Mouse (Mus musculus) heart, postnatal 25 days (tissue): ENCODE measurements around the gene Man2a1. TPM values are rescaled to one million over a fixed set of nuclear protein-coding genes. Genes with fewer than 3 reads are reported as not detected.

Experiments
- DNase-seq: peaks from one replicate; pipeline ENCODE4 v3.0.0; 2022; ENCODE audit warnings: low spot score
- intact Hi-C: fragments of 180-260 bp; cut with DNase I; formaldehyde crosslinking; loops from one replicate; pipeline ENCODE4 v1.15.1; 2025
- total RNA-seq, 2 experiments: library from RNA; stranded (reverse); gene quantifications; 2 replicates each; pipeline ENCODE4 v1.2.3; 2021

Gene Man2a1
- total RNA-seq, 2 experiments from 2014 or later, result 18.3 to 20.4 TPM

GRCm38 (mm10) chr17:64681461-64681860 lies 80.9 kb downstream of the Man2a1 start:
- DNase-seq, result no peak
- intact Hi-C loops, result loop anchor here (5.0 kb wide), 1 partner anchor 36 kb away; no protein-coding TSS in a partner anchor

GRCm38 (mm10) chr17:64681927-64682326 lies 81.4 kb downstream of the Man2a1 start:
- DNase-seq, result no peak
- intact Hi-C loops, result loop anchor here (5.0 kb wide), 1 partner anchor 35 kb away; no protein-coding TSS in a partner anchor

GRCm38 (mm10) chr17:64684088-64684487 lies 83.6 kb downstream of the Man2a1 start:
- intact Hi-C loops, result loop anchor here (5.0 kb wide), 1 partner anchor 33 kb away; no protein-coding TSS in a partner anchor
- DNase-seq, result no peak

GRCm38 (mm10) chr17:64685216-64685903 lies 84.8 kb downstream of the Man2a1 start:
- intact Hi-C loops, result no loop called here
- DNase-seq, result peak; percentile 41

GRCm38 (mm10) chr17:64689614-64690013 lies 89.1 kb downstream of the Man2a1 start:
- DNase-seq, result no peak
- intact Hi-C loops, result no loop called here

- no peak for DNase-seq
- intact Hi-C loops, result no loop called here
These were observed 96.8 kb downstream of the Man2a1 start for GRCm38 (mm10) chr17:64697277-64697831.

GRCm38 (mm10) chr17:64698516-64698915 lies 98.0 kb downstream of the Man2a1 start:
- intact Hi-C loops, result no loop called here
- DNase-seq, result no peak

GRCm38 (mm10) chr17:64703649-64704230 lies 103.2 kb downstream of the Man2a1 start:
- no peak for DNase-seq
- intact Hi-C loops, result loop anchor here (10.0 kb wide), 1 partner anchor 171 kb away; no protein-coding TSS in a partner anchor

- DNase-seq, result no peak
- intact Hi-C loops, result loop anchor here (10.0 kb wide), 1 partner anchor 167 kb away; no protein-coding TSS in a partner anchor
These were observed 107.0 kb downstream of the Man2a1 start for GRCm38 (mm10) chr17:64707529-64707928.

GRCm38 (mm10) chr17:64716318-64716717 lies 115.8 kb downstream of the Man2a1 start:
- peak; percentile 72 for DNase-seq
- intact Hi-C loops, result loop anchor here (5.0 kb wide), 1 partner anchor 34 kb away; no protein-coding TSS in a partner anchor

- intact Hi-C loops, result loop anchor here (5.0 kb wide), 1 partner anchor 37 kb away; no protein-coding TSS in a partner anchor
These were observed 119.2 kb downstream of the Man2a1 start for GRCm38 (mm10) chr17:64719760-64720159.

GRCm38 (mm10) chr17:64721112-64721511 lies 120.6 kb downstream of the Man2a1 start:
- DNase-seq, result no peak
- intact Hi-C loops, result no loop called here

More at GRCm38 (mm10) chr17:64719760-64720159, 119.2 kb downstream of the Man2a1 start:
- DNase-seq, result no peak

GRCm38 (mm10) chr17:64723162-64723561 lies 122.6 kb downstream of the Man2a1 start:
- DNase-seq, result no peak
- intact Hi-C loops, result no loop called here

GRCm38 (mm10) chr17:64725214-64725613 lies 124.7 kb downstream of the Man2a1 start:
- DNase-seq, result no peak
- intact Hi-C loops, result no loop called here

GRCm38 (mm10) chr17:64726032-64726431 lies 125.5 kb downstream of the Man2a1 start:
- DNase-seq, result no peak
- intact Hi-C loops, result no loop called here

- no peak for DNase-seq
- intact Hi-C loops, result no loop called here
These were observed 135.0 kb downstream of the Man2a1 start for GRCm38 (mm10) chr17:64735492-64735891.

- no peak for DNase-seq
- intact Hi-C loops, result no loop called here
These were observed 137.4 kb downstream of the Man2a1 start for GRCm38 (mm10) chr17:64737918-64738317.

- DNase-seq, result no peak
- intact Hi-C loops, result no loop called here
These were observed 138.6 kb downstream of the Man2a1 start for GRCm38 (mm10) chr17:64739129-64739528.

- intact Hi-C loops, result no loop called here
- DNase-seq, result no peak
These were observed 142.4 kb downstream of the Man2a1 start for GRCm38 (mm10) chr17:64742715-64743605.
